Mouse (Mus musculus) hindbrain, embryonic 16.5 days (tissue): ENCODE measurements around the gene Dvl3. TPM values are rescaled to one million over a fixed set of nuclear protein-coding genes. Genes with fewer than 3 reads are reported as not detected.
A peak's percentile ranks its signal among the peaks of the same experiment; 100 is the strongest.

Experiments used
- ATAC-seq: fragments of 200-750 bp; cut with Nextera tagmentation; 2 replicates; pipeline ENCODE4 v1.8.0; 2017; ENCODE audit warnings: moderate TSS enrichment, moderate library complexity
- H3K27ac ChIP-seq: fragments of 300-500 bp; sonication (generic); 2 replicates; pipeline ENCODE4 v1.5.1; 2014; ENCODE audit warnings: low read depth, mild to moderate bottlenecking, control low read depth, low read length, moderate library complexity
- H3K27me3 ChIP-seq: fragments of 300-500 bp; sonication (generic); replicated peaks from 2 replicates; pipeline ENCODE4 v1.6.1; 2014; ENCODE audit warnings: low read length; ENCODE audit not compliant: control insufficient read depth, insufficient read depth
- H3K36me3 ChIP-seq: fragments of 300-500 bp; sonication (generic); 2 replicates; pipeline ENCODE4 v1.6.1; 2014; ENCODE audit warnings: mild to moderate bottlenecking, low read length, moderate library complexity, mixed read lengths; ENCODE audit not compliant: control insufficient read depth, insufficient read depth
- H3K4me1 ChIP-seq: fragments of 300-500 bp; sonication (generic); 2 replicates; pipeline ENCODE4 v1.6.1; 2014; ENCODE audit warnings: low read depth, low read length; ENCODE audit not compliant: control insufficient read depth, insufficient read depth
- H3K4me2 ChIP-seq: fragments of 300-500 bp; sonication (generic); 2 replicates; pipeline ENCODE4 v1.6.1; 2014; ENCODE audit warnings: mild to moderate bottlenecking, low read length, control low read depth, moderate library complexity
- H3K4me3 ChIP-seq: fragments of 300-500 bp; sonication (generic); 2 replicates; pipeline ENCODE4 v1.5.1; 2014; ENCODE audit warnings: mild to moderate bottlenecking, low read length, control low read depth, moderate library complexity
- H3K9ac ChIP-seq: fragments of 300-500 bp; sonication (generic); 2 replicates; pipeline ENCODE4 v1.6.1; 2014; ENCODE audit warnings: low read depth, mild to moderate bottlenecking, control low read depth, low read length, moderate library complexity
- H3K9me3 ChIP-seq: fragments of 300-500 bp; sonication (generic); 2 replicates; pipeline ENCODE4 v1.6.1; 2014; ENCODE audit warnings: mild to moderate bottlenecking, low read length, moderate library complexity; ENCODE audit not compliant: control insufficient read depth
- WGBS: fragments of 180-500 bp; shearing (Covaris S2); extraction: QIAGEN DNeasy Blood & Tissue Kit; methylation state at CpG from one replicate; pipeline ENCODE4 v1.1.7; 2014; 5-methylcytosine and 5-hydroxymethylcytosine counted together
- polyA plus RNA-seq: library from polyadenylated mRNA; unstranded; fragments of >200 nt; fragmentation: Nextera tagmentation; extraction: Ambion mirVana; gene quantifications from 2 replicates; pipeline ENCODE4 v1.2.1, GENCODE M21; 2015

Gene Dvl3
- polyA plus RNA-seq, 1 experiment from 2014 or later: 28.5 TPM

- Histone ChIP-seq H3K36me3 (peaks cover 37% of the 10 kb centered on the region), H3K4me3 (peak within 1 kb of the TSS; percentile 88), H3K9ac (peak within 1 kb of the TSS; percentile 91), H3K27me3 (no peaks in the 10 kb centered on the region), H3K9me3 (no peaks in the 10 kb centered on the region), H3K27ac (peak within 1 kb of the TSS; percentile 81), H3K4me2 (peak within 1 kb of the TSS; percentile 89), H3K4me1 (peaks cover 17% of the 10 kb centered on the region)
- under 1% methylated on average over 56 of the region's 56 CpGs for WGBS
- peak; percentile 99 for ATAC-seq
These were observed 31.5 kb downstream of the Dvl3 start, which contains the start of gene Abcf3 for GRCm38 (mm10) chr16:20548096-20548948. TSS of gene Abcf3 (plus strand) at chr16:20548577.

- peak overlapping the region; percentile 91 for H3K9ac ChIP-seq
- no peak for ATAC-seq
- H3K27me3 ChIP-seq: no peaks in the 10 kb centered on the region
- no peaks in the 10 kb centered on the region for H3K9me3 ChIP-seq
- no peak overlapping the region for H3K27ac ChIP-seq
- H3K4me2 ChIP-seq: peak overlapping the region; percentile 89
- WGBS: 53% methylated on average over 9 of the region's 9 CpGs
- H3K4me3 ChIP-seq: peak overlapping the region; percentile 88
- peaks cover 36% of the 10 kb centered on the region for H3K36me3 ChIP-seq
- H3K4me1 ChIP-seq: peaks cover 17% of the 10 kb centered on the region
These were observed 32.4 kb downstream of the Dvl3 start for GRCm38 (mm10) chr16:20549161-20549560.

DNA sequence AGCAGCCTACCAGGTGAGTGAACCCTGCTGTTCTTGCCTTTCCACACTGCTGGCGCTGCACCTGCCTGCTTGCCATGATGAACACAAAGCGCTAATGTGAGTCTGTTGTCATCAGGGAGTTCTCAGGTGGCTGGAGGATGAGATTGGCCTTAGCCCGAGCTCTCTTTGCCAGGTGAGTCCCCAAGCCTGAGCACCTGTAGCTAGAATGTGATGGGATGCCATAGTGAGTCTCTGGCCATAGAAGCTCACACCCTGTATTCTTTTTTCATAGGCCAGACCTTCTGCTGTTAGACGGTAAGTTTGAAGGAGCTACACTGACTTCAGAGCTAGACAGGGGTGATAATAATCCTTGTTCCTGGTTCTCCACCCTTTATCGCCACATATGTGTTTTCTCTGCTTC, 34.9 kb downstream of the Dvl3 start:
- WGBS: over 99% methylated on average over 5 of the region's 5 CpGs
- H3K4me2 ChIP-seq: no peak overlapping the region
- peaks cover 40% of the 10 kb centered on the region for H3K36me3 ChIP-seq
- H3K9ac ChIP-seq: no peak overlapping the region
- H3K4me1 ChIP-seq: peaks cover 17% of the 10 kb centered on the region
- H3K27me3 ChIP-seq: no peaks in the 10 kb centered on the region
- no peak for ATAC-seq
- H3K27ac ChIP-seq: no peak overlapping the region
- no peaks in the 10 kb centered on the region for H3K9me3 ChIP-seq
- no peak overlapping the region for H3K4me3 ChIP-seq

DNA sequence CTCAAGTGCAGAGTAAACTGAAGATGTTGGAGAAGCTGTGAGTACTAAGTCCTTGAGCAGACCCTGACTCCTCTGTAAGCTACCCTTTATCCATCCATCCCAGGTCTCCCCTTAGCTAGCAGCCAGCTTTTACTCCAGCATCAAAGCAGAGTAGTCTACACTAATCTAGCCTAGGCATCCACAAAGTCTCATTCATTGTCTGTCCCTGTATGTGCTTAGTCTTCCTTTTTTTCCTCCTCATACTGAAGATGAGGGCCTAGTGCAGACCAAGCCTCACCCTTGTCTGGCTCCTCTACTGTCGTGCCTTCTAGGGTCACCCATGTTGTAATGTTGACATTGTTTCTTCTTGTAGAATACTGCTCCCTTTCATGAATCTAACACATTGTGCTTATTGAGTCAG, 35.8 kb downstream of the Dvl3 start:
- Histone ChIP-seq H3K4me1 (peaks cover 16% of the 10 kb centered on the region), H3K9ac (no peak overlapping the region), H3K4me2 (no peak overlapping the region), H3K36me3 (peaks cover 43% of the 10 kb centered on the region), H3K4me3 (no peak overlapping the region), H3K27ac (no peak overlapping the region), H3K27me3 (no peaks in the 10 kb centered on the region), H3K9me3 (no peaks in the 10 kb centered on the region)
- ATAC-seq: no peak
- 95% methylated on average over 1 of the region's 1 CpGs for WGBS

- WGBS: 95% methylated on average over 6 of the region's 6 CpGs
- Histone ChIP-seq H3K9ac (no peak overlapping the region), H3K4me3 (no peak overlapping the region), H3K36me3 (peaks cover 63% of the 10 kb centered on the region), H3K9me3 (no peaks in the 10 kb centered on the region), H3K4me1 (peaks cover 1% of the 10 kb centered on the region), H3K27ac (no peak overlapping the region), H3K4me2 (no peak overlapping the region), H3K27me3 (no peaks in the 10 kb centered on the region)
- ATAC-seq: no peak
These were observed 38.2 kb downstream of the Dvl3 start for GRCm38 (mm10) chr16:20555000-20555399.

DNA sequence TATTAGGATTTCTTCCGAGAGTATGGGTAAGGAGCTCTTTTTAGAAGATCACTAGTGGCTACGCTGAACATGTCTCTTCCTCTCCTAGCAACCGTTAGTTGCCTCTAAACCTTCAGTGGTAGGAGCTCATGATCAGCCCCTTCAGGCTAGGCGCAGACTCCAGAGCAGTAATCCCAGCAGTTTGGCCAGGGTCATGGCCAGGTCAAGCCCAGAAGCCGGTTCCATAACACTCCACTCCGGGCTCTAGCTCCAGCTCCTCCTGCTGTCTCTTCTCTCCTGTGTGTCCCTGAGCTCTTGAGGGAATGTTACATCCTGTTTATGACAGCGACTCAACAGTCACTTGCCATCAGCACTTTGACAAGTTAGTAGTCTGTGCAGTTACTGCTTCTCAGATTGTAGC, 40.6 kb downstream of the Dvl3 start:
- H3K36me3 ChIP-seq: peaks cover 55% of the 10 kb centered on the region
- 80% methylated on average over 7 of the region's 7 CpGs for WGBS
- no peak for ATAC-seq
- no peak overlapping the region for H3K4me3 ChIP-seq
- H3K27ac ChIP-seq: no peak overlapping the region
- H3K27me3 ChIP-seq: no peaks in the 10 kb centered on the region
- no peak overlapping the region for H3K9ac ChIP-seq
- H3K9me3 ChIP-seq: no peaks in the 10 kb centered on the region
- no peak overlapping the region for H3K4me2 ChIP-seq
- H3K4me1 ChIP-seq: no peaks in the 10 kb centered on the region

DNA sequence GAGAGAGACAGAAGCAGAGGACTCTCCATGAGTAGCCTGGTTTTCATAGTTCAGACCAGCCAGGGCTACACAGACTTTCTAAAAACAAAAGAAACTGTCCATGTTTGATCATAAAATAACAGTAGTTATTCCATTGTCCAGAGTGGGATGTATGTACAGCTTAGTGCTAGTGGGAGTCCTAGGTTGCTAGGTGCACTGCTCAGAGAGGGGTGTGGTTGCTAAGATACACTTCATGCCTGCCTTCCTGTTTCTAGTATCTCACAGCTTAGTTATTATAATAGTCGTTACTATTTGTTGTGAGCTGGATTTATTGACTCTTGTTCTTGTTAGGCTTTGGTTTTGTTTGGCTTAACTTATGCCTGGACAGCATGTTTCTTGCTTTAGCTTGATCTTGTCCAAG, 48.3 kb downstream of the Dvl3 start:
- Histone ChIP-seq H3K9ac (no peak overlapping the region), H3K4me3 (no peak overlapping the region), H3K4me2 (no peak overlapping the region), H3K9me3 (no peaks in the 10 kb centered on the region), H3K27ac (no peak overlapping the region), H3K36me3 (peaks cover 15% of the 10 kb centered on the region), H3K27me3 (no peaks in the 10 kb centered on the region), H3K4me1 (no peaks in the 10 kb centered on the region)
- no peak for ATAC-seq
- 45% methylated on average over 1 of the region's 1 CpGs for WGBS

Other genes with a start within 250 kb of the Dvl3 start
- gene Parl, start 214.6 kb upstream of the Dvl3 start, polyA plus RNA-seq: 69.8 and 75.2 TPM in 2 replicates
- not detected in 2 replicates for gene Cyp2ab1, start 191.6 kb upstream of the Dvl3 start, polyA plus RNA-seq
- 123 and 150 TPM in 2 replicates for gene Abcc5, start 90.6 kb upstream of the Dvl3 start, polyA plus RNA-seq
- gene Eif2b5, start 18.2 kb upstream of the Dvl3 start, polyA plus RNA-seq: 97.3 and 104 TPM in 2 replicates
- gene Ap2m1, start 18.5 kb downstream of the Dvl3 start, polyA plus RNA-seq: 1,253 and 1,320 TPM in 2 replicates
- gene Abcf3, start 31.6 kb downstream of the Dvl3 start, polyA plus RNA-seq: 81.0 and 90.7 TPM in 2 replicates
- gene Vwa5b2, start 72.5 kb downstream of the Dvl3 start, polyA plus RNA-seq: 31.9 and 36.8 TPM in 2 replicates
- 8.5 and 10.9 TPM in 2 replicates for gene Eef1akmt4, start 94.6 kb downstream of the Dvl3 start, polyA plus RNA-seq
- not detected in 2 replicates for gene Gm49333, start 94.6 kb downstream of the Dvl3 start, polyA plus RNA-seq
- 43.9 and 44.7 TPM in 2 replicates for gene Alg3, start 94.8 kb downstream of the Dvl3 start, polyA plus RNA-seq
- gene Camk2n2, start 104.3 kb downstream of the Dvl3 start, polyA plus RNA-seq: 43.1 and 44.2 TPM in 2 replicates
- 17.4 and 18.6 TPM in 2 replicates for gene Ece2, start 112.8 kb downstream of the Dvl3 start, polyA plus RNA-seq
- gene Psmd2, start 134.7 kb downstream of the Dvl3 start, polyA plus RNA-seq: 372 and 378 TPM in 2 replicates
- 133 and 143 TPM in 2 replicates for gene Eif4g1, start 151.3 kb downstream of the Dvl3 start, polyA plus RNA-seq
- gene Fam131a, start 176.3 kb downstream of the Dvl3 start, polyA plus RNA-seq: 49.6 and 56.7 TPM in 2 replicates
- 87.7 and 94.6 TPM in 2 replicates for gene Polr2h, start 200.7 kb downstream of the Dvl3 start, polyA plus RNA-seq
- 24.9 and 26.8 TPM in 2 replicates for gene Clcn2, start 200.8 kb downstream of the Dvl3 start, polyA plus RNA-seq
- gene Chrd, start 216.1 kb downstream of the Dvl3 start, polyA plus RNA-seq: 7.3 and 7.5 TPM in 2 replicates
- gene Thpo, start 217.5 kb downstream of the Dvl3 start, polyA plus RNA-seq: 0.93 and 1.4 TPM in 2 replicates